Mouse (Mus musculus) liver, postnatal 0 days (tissue): ENCODE results near the gene Clcf1.

Experiments
- CTCF ChIP-seq: sonication (generic); IDR thresholded peaks from 2 replicates; pipeline ENCODE4 v1.5.1; 2016; ENCODE audit warnings: antibody characterized with exemption, low read depth
- EP300 ChIP-seq: IDR thresholded peaks from 2 replicates; pipeline ENCODE4 v1.6.1; 2016; ENCODE audit warnings: antibody characterized with exemption, low read depth, mild to moderate bottlenecking

- TF ChIP-seq EP300 (no peak), CTCF (no peak)
Observed at GRCm38 (mm10) chr19:4222165-4222564, 8.1 kb downstream of the Clcf1 start.
